Mouse (Mus musculus) kidney, postnatal 10 days (tissue): ENCODE measurements at regions not wholly inside any gene's neighbourhood (a gene's known extent, or its start where the extent isn't known, plus 50 kb on each side); places are given as distances from the start of the nearest gene placed in this dataset.

Source experiments
- DNase-seq: peaks from one replicate; pipeline ENCODE4 v3.0.0; 2021; ENCODE audit warnings: mixed read lengths

GRCm38 (mm10) chr1:154255971-154256370, 55.0 kb downstream of the Zfp648 start:
- no peak for DNase-seq

GRCm38 (mm10) chr1:154256811-154257210, 55.8 kb downstream of the Zfp648 start:
- no peak for DNase-seq

GRCm38 (mm10) chr1:154258511-154258910, 57.5 kb downstream of the Zfp648 start:
- DNase-seq: no peak

GRCm38 (mm10) chr1:154260393-154260792, 59.4 kb downstream of the Zfp648 start:
- DNase-seq: no peak

- DNase-seq: peak; percentile 61
Measured at GRCm38 (mm10) chr1:154281438-154281837, 80.5 kb downstream of the Zfp648 start.

- DNase-seq: no peak
Measured at GRCm38 (mm10) chr1:154286080-154286479, 85.1 kb downstream of the Zfp648 start.

- DNase-seq: no peak
Measured at GRCm38 (mm10) chr1:154292729-154293128, 91.7 kb downstream of the Zfp648 start.

GRCm38 (mm10) chr1:154296080-154296479, 95.1 kb downstream of the Zfp648 start:
- DNase-seq: no peak

GRCm38 (mm10) chr1:154299866-154300265, 98.9 kb downstream of the Zfp648 start:
- DNase-seq: no peak

- peak; percentile 60 for DNase-seq
Measured at GRCm38 (mm10) chr1:154309650-154310049, 108.7 kb downstream of the Zfp648 start.
